Mouse (Mus musculus) CH12.LX (cell line): ENCODE results near the gene Nup133.
"Not testable (repeated sequence)": the region's sequence is repeated elsewhere in the genome, so short reads cannot be mapped to it uniquely, and the experiment has no call there.

Experiments
- CHD2 ChIP-seq: IDR thresholded peaks from 2 replicates; pipeline ENCODE4 v1.6.1; 2011; ENCODE audit warnings: low read length, improper control_type of control experiment
- CTCF ChIP-seq, 2 experiments: IDR thresholded peaks in 1 of 2; conservative IDR thresholded peaks in 1 of 2; 2 replicates each; pipeline ENCODE4 v1.5.1; 2011 to 2012; ENCODE audit warnings: low read depth in 2 of 2, low read length in 2 of 2, improper control_type of control experiment in 1 of 2, inconsistent platforms in 1 of 2, mild to moderate bottlenecking in 1 of 2, moderate library complexity in 1 of 2
- ETS1 ChIP-seq: conservative IDR thresholded peaks from 2 replicates; pipeline ENCODE4 v1.6.1; 2012; ENCODE audit warnings: low read depth, mild to moderate bottlenecking, inconsistent platforms, low read length, improper control_type of control experiment, moderate library complexity
- POLR2A ChIP-seq: IDR thresholded peaks from 2 replicates; pipeline ENCODE4 v1.6.1; 2011; ENCODE audit warnings: low read depth, mild to moderate bottlenecking, improper control_type of control experiment, low read length
- USF1 ChIP-seq: IDR thresholded peaks from 2 replicates; pipeline ENCODE4 v1.6.1; 2014; ENCODE audit warnings: low read depth, mild to moderate bottlenecking, inconsistent platforms, low read length, improper control_type of control experiment

DNA sequence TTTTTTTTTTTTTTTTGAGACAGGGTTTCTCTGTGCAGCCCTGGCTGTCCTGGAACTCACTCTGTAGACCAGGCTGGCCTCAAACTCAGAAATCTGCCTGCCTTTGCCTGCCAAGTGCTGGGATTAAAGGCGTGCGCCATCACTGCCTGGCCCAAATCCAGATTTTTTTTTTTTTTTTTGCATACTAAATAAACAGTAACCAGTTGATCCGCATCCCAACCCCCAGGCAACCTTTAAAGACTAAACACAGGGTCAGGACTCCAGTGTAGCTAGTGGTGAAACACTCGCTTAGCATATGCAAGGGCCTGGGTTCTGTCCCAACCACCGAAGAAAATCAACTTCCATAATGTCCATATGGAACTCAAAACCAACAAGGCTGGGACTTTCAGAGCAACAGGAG is 11.5 kb upstream of the Nup133 start:
- not testable (repeated sequence) for TF ChIP-seq CHD2; POLR2A; ETS1; USF1; CTCF (conservative IDR thresholded peaks at IDR 0.05 in 1 of 2, IDR thresholded peaks at IDR 0.05 in 1 of 2; ENCODE audit: low read depth in 2 of 2, low read length in 2 of 2)
